Mouse (Mus musculus) A20 (cell line): ENCODE data around the gene Afmid.
"Not testable (repeated sequence)": the region's sequence is repeated elsewhere in the genome, so short reads cannot be mapped to it uniquely, and the experiment has no call there.

ENCODE experiments used
- DNase-seq: peaks from one replicate; pipeline ENCODE4 v3.0.0-alpha.2; 2011; ENCODE audit warnings: low read depth, low spot score

Gene Afmid

DNA sequence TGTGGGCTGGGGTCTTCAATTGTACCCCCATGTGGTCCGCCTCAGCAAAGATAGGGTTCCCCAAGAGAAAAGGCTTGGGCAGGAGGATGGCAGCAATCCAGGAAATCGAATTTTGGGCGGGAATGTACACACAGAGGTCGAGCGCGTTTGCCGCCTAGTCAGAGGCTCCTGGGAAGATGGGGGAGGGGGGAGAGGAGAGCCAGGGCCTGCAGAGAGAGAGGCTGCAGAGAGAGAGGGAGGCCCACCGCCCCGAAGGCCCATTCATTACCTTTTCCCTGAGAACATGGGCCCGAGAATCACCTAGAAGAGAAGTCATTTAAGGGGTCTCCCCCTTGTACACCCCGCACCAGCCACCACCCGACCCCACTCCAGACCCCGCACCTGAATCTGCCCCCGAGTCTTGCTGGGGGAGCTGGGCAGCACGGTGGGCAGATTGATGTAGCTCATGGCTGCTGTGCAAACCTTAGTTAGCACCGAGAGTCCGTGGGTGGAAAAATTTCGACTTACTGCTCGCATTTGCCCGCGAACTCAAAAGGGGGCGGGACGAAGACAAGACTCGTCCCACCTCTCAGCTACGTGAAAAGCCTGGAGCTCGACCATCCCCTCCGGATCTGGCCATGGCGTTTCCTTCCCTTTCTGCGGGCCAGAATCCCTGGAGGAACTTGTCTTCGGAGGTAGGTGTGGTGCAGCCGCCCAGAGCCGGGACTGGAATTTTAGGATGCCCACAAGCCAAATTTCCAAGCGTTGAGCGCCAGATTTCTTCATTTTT lies at the start of gene Afmid, which contains the start of gene Tk1:
TSS of gene Afmid (plus strand) at position 592 of the 769 bp plus-strand sequence.
TSS of gene Tk1 (minus strand) at position 760 of the 769 bp plus-strand sequence.
- peak; percentile 92 for DNase-seq

DNA sequence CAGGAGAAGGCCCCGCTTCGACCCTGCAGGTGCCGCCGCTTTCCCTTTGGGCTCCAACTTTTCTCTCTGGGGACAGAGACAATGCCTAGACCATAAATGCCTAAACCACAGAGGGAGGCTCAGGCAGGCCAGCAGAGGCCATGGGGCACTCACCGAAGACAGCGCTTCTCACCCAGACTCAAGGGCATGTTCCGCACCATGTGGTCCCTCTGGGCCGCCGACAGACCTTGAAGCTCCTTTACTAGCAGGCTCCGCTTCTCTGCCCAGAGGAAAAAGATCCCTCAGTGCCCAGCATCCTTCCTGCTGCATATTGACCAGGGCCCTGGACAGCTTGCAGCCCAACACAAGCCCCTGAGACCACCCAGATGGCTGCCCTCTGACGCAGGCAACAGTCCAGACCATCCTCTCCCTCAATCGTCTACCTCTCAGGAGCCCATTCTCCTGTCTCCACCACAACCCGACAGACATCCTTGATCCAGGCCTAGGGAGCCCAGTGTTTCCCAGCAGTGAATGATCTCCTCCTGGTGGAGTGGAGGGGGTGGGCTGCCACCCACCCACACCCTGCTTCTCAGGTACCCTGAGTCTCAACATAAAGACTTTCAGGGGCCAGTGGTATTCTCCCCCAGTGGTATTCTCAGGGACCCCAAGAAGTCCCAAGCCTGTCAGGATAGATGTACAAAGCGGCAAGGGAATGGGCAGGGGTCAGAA lies 49.5 kb upstream of the Afmid start:
- no peak for DNase-seq

DNA sequence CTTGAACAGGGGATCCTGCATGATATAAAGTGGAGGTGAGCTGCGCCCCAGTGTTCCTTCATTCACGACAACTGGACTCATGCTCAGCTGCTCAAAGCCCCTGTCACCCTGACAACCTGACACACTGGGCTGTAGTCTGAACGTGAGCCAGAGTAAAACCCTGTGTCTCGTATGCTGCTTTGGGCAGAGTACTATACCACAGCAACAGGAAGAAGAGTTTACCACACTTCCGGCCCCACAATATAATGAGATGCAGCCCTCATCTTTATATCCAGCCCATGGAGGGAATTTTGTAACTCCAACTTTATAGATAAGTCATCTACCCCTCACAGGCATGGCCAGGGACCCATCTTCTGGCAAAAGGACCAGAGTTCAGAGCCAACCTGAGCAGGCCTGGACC lies 48.6 kb upstream of the Afmid start:
- DNase-seq: no peak

DNA sequence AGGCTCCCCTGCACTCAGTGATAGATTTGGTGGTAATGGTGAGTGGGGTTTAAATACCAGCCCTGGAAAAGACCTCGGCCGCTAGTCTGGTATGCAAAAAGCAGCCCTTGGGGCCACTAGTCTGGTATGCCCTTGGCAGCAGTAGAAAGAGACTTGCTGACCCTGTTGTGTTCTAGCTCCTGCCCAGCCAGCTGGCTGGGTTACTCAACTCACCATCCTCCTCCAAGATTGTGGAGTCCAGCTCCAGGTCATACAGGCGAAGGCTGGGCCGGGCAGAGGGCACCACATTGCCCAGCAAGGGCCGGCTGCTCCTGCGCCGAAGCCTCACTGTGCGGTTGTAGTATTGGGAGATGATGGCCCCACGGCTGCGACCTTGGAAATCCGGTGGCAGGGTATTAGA lies 47.7 kb upstream of the Afmid start:
- DNase-seq: no peak

DNA sequence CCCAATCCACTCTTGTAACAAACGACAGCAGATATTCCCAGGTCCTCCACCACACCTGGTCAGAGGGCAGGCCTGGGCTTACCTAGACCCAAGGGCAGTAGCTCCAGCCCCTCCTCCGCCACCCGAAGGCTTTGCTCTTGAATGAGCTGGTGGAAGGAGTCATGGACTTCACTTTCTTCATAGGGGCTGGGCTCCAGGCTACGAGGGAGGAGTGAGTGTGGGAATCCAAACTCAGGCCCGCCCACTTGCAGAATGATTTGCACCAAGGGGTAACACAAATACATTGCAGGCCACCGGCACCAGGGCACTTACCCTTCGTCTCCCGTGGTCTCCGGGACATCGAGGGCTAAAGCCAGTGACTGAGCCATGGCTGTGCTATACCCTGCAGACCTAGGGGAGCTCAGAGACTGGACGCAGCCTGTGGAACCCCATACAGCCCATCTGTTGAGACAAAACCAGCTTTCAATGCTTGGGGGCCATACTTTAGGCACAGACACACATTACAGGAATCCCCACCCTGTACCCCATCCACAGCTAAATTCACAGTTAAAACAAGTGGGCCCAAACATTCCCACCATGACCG lies 46.8 kb upstream of the Afmid start:
- no peak for DNase-seq

DNA sequence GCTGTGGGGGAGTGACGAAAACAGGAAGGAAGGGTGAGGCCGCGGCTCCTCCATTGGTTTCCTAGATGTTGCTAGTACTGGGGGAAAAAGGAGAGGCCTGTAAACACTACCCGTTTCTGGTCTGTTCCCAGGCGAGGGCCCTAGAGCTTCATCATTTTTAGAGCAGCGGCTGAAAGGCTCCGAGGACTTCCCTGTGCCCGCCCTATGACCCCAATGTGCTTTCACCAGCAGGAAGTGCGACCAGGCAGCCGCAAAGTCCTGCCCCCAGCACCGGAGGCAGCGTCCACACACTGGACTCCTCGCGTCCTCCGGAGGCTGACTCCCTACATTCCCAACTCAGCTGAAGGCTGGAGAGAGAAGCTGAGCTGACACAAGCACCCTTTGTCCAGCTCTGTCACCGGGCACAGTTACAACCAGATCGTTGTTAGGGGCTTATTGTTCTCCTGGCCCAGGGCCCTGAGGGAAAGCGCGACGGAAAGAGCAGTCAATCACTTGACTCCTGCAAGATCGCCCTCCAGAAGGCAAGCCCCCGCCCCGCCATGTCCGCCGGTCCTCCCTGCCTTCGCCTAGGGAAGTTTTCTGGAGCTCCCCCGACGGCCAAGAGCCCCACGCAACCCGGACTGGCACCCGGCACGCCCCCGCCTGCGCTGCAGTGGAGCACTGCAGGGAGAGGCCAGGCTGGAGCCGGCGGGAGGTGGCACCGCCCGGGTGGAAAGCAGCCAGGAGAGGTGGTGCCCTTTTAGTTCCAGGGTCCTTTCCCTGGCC lies 46.1 kb upstream of the Afmid start:
- DNase-seq: peak; percentile 76

DNA sequence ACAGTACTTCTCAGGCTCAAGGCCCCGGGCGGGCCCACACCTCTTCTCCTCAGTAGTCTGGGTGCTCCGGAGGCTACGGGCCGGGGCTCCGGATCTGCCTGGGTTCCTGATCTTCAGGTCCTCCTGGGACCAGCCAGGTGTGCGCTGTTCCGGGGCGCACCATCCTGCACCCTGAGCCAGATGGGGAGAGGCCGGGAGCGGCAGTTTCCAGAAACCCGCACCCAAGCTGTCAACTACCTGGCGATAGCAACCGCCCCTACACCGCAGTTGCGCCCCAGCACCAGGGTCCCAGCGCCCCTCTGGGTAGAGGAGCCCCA lies 45.6 kb upstream of the Afmid start:
- DNase-seq: no peak

DNA sequence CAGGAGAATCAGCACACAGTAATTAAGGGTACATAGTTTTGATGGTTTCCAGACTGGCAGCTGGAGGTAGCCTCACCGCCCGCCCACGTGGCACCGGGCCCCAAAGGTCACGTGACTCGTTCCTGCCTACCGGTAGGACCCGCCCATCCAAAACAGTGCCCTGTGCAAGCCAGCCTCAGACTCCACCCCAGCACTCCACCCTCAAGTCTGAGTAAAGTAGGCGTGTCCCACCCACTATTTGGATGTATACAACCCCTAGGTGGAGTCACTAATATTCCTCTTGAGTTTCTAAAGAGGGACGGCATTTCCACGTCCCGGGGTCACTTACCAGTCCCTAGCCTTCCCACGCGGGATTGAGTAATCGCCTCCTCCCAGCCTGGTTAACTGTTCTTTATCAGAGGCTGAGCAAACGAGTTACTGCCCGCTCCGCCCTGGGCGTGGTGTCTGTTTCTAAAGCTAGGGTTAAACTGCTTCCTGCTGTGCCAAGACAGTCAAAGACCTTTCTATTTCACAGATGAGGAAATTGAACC lies 45.1 kb upstream of the Afmid start:
- DNase-seq: peak; percentile 98

DNA sequence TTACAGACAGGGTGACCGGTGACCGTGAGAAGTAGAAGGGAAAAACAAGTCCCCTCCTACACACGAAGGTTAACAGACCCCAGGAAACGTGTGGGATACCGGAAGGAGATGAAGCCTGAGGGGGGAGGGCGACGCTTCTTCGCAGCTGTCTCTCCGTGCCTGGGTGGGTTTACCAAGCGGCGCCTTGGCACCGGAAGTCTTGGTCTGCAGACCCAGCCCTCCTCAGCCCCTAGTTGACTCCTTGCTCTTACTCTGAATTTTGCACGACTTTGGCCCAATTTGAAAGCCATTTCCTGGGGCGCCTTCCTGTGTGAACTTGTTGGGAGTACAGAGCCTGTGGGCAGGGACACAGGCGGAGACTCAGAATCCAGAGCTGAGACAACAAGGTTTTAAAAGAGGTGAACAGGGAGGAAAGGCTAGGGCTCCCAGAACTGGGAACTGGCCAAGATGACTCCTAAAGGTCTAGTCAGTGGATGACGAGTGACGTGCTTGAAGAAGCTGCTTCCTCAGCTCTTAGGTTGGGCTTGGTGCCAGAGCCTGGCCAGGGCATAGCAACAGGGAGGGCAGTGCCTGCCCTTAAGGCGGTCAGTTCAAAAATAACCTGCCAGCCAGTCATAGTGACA lies 44.4 kb upstream of the Afmid start:
- DNase-seq: peak; percentile 90

DNA sequence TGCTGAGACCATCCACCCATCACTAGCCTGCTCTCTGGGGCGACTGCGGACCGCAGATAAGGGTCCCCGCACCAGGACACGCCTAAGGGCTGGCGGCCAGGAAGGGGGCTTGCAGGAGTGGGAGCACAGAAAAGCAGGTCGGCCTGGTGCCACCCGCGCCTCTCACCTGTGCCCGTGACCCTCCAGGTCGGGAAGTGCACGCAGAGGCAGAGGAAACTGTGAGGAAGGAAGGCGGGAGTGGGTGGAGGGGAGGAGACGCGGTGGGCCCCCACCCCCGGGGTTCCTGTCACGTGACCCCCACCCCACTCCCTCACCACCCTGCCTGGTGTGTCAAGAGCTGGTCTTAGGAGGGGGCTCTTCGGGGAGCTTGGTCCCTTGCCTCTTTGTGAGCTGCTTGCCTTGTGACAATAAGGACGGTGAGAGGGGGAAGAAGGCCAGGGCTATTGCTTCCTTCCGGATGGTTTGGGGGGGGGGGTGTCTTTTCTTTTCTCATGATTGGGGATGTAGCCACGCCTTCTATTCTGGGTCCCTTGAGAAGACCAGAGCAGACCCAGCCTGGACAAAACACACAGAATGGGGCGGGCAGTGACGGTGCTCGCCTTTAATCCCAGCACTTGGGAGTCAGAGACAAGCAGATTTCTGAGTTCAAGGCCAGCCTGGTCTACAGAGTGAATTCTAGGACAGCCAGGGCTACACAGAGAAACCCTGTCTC lies 43.6 kb upstream of the Afmid start, which contains the start of the genes Tmc8 and Tmc6:
TSS of gene Tmc8 (plus strand) at position 84 of the 712 bp plus-strand sequence.
TSS of gene Tmc6 (minus strand) at position 206 of the 712 bp plus-strand sequence.
- DNase-seq: peak; percentile 92

DNA sequence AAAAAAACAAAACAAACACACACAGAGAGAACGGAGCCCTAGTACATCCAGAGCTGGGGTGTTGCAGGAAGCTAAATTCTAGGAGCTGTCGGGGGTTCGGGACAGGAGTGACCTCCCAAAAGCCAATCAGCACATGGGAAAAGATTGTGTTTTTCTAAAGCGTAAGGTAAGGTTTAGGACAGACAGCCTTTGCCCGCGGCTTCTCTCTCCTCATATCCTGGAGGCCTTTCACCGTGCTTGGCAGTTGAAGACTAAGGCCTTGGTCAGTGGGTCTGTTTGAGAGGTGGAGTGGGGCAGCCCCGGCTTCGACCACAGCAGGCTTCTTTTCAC lies 43.1 kb upstream of the Afmid start:
- DNase-seq: peak; percentile 51

DNA sequence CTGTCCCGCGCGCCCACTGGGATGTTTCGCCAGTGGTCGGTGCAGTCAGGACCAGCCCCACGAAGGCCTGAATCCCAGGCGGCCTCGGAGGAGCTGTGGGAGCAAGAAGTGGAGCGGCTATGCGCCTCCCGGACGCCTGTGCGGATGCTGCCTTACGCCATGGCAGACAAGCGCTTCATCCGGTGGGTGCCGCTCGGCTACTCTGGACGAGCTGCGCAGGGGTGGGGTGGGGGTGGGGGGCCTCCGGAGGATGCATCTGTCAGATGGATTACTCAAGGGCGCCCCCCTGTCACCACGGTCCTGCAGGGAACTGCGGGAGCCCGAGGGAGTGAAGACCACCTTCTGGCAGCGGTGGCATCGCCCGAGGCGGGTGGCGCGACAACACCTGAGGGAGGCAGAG lies 42.6 kb upstream of the Afmid start:
- peak; percentile 89 for DNase-seq

DNA sequence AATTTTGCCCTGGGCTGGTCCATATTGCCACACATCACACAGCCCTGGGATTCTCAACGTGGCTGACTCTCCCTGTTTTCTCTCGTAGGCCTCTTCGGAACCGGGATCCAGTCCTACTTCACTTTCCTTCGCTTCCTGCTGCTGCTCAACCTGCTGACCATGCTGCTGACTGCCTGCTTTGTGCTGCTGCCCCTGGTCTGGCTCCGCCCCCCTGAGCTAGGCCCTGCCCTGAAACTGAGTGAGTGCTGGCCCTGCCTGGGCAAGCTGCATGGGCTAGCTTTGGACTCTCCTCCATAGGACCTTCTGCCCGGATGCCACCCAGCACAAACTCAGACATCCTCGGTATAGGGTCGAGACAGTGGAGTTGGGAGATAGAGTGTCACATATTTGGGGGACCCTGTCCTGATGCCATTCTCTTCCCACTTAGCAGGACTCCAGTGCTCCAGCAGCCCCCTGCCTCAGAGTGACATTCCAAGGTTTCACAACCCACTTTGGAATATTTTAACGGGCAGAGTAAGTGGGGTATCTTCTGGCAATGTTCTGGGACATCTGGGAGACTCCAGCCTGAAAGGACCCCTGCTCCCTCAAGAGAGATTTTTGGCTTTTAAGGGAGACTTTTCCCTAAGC lies 41.9 kb upstream of the Afmid start:
- DNase-seq: peak; percentile 58

DNA sequence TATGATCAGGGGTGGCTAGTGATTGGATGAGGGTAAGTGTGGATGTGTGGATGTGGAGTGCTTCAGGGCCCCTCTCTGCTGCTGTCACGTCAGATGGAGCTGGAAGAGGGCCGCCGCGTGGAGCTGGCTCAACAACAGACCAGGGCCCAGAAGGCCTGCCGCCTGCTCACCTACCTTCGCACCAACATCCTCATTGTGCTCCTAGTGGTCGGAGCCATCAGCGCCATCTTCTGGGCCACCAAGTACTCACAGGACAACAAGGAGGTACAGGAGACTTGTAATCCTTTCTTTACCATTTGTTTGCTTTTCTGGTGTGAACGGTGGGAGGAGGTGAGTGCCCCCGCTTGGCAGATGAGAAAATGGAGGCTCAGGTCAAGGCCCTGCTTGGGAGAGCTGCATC lies 39.4 kb upstream of the Afmid start:
- peak; percentile 86 for DNase-seq

DNA sequence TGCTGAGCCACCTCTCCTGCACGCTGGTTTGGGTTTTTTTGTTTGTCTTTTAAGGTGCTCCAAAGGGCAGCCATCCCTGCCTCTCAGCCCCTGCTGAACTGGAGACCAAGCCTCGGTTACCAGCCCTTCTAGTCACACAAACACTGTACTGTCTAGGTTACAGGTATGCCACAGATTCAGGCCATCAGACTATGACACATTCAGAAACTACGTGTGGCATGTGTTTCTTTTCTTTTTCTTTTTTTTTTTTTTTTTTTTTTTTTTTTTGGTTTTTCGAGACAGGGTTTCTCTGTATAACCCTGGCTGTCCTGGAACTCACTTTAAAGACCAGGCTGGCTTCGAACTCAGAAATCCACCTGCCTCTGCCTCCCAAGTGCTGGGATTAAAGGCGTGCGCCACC lies 37.2 kb upstream of the Afmid start:
- not testable (repeated sequence) for DNase-seq

DNA sequence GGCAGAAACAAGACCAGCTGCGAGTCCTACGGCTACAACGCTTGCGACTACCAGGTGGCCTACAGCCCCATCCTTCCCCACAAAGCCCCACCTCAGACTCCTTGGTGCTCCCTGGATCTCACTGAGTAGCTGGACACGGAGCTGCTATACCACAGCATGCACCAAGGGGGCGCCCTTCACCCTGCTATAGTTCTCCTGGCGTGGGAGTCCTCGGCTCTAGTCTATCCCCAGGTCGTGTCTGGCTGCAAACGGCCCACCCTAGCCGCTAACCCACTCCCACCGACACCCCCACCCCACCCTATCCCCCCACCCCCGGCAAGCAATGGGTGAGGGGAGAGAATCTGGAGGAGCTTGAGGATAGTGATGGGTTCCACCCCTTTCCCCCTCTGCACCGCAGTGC lies 35.4 kb upstream of the Afmid start:
- peak; percentile 78 for DNase-seq

DNA sequence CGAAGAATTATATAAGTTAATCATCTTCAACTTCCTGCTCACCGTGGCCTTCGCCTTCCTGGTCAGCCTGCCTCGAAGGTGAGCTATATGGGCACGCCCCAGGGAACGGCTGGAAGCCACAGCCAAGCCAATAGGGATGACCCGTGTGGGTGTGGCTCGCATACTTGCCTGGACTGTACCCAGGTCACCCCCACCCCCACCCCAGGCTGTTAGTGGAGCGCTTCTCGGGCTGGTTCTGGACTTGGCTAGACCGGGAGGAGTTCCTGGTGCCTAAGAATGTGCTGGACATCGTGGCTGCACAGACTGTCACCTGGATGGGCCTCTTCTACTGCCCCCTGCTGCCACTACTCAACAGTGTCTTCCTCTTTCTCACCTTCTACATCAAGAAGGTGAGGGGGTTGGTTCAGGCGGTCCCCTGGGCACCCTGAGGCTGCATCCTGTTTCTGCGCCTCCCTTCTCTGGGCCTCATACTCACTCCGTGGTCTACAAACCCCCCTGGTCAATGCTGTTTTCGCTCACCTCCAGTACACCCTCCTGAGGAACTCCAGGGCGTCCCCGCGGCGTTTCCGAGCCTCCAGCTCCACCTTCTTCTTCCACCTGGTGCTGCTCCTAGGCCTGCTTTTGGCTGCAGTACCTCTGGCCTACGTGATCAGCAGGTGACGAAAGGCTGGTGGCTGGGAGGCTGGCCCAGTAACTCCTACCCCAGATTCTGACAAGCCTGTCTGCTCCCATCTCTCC lies 34.9 kb upstream of the Afmid start:
- DNase-seq: peak; percentile 79

DNA sequence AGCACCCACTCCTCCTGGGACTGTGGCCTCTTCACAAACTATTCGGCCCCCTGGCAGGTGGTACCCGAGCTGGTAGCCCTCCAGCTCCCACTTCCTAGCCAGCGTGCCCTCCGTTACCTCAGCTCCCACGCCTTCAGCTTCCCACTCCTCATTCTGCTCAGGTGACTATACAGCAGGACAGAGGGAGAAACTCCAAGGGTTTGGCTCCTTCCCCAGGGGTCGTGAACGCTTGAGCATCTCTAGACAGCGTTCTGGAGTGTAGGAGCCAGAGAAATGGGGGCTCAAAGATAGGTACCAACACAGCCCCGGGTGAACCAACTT lies 34.3 kb upstream of the Afmid start:
- no peak for DNase-seq

DNA sequence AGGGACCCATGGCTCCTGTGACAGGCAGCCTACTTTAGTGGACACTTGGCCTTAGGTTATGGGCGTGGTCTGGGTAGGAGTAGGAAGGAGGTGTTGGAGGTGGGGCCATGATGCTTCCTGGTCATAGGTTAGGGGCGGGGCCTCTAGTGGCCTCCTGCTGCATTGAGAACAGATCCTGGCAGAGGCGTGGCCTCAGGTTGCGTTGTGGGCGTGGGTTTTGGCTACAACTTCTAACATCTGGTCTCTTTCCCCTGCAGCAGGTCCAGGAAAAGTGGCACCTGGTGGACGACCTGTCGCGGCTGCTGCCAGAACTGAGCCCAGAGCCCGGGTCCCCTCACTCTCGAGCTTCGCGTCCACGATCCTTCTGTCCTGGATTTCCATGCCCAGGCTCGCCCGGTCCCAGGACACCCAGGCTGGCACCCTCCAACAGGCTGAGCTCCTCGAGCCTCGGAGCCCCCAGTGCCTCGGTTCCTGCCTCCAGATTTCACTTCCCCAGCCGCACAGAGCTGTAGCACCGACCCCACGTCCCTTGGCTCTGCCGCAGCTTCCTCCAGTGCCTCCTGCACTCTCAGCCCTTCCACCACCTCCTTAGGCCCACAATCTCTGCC lies 33.3 kb upstream of the Afmid start:
- DNase-seq: peak; percentile 97
